Mouse (Mus musculus) intestine, postnatal 0 days (tissue): Measurements from ENCODE around the gene Tufm. TPM values are rescaled to one million over a fixed set of nuclear protein-coding genes. Genes with fewer than 3 reads are reported as not detected.
A peak's percentile ranks its signal among the peaks of the same experiment; 100 is the strongest.

Experiments used
- ATAC-seq: fragments of 200-750 bp; cut with Nextera tagmentation; 2 replicates; pipeline ENCODE4 v1.8.0; 2017; ENCODE audit warnings: mild to moderate bottlenecking, moderate TSS enrichment, moderate library complexity
- H3K27ac ChIP-seq: fragments of 300-500 bp; sonication (generic); 2 replicates; pipeline ENCODE4 v1.5.1; 2014; ENCODE audit warnings: mild to moderate bottlenecking, low read depth, low read length, moderate library complexity
- H3K27me3 ChIP-seq: fragments of 300-500 bp; sonication (generic); replicated peaks from 2 replicates; pipeline ENCODE4 v1.6.1; 2014; ENCODE audit warnings: low read length, mixed read lengths; ENCODE audit not compliant: control insufficient read depth, insufficient read depth
- H3K36me3 ChIP-seq: fragments of 300-500 bp; sonication (generic); 2 replicates; pipeline ENCODE4 v1.6.1; 2014; ENCODE audit warnings: mild to moderate bottlenecking, moderate library complexity; ENCODE audit not compliant: control insufficient read depth, insufficient read depth
- H3K4me1 ChIP-seq: fragments of 300-500 bp; sonication (generic); replicated peaks from 2 replicates; pipeline ENCODE4 v1.6.1; 2014; ENCODE audit warnings: antibody characterized with exemption, low read length, mixed read lengths; ENCODE audit not compliant: control insufficient read depth, insufficient read depth
- H3K4me2 ChIP-seq: fragments of 300-500 bp; sonication (generic); replicated peaks from 2 replicates; pipeline ENCODE4 v1.6.1; 2014; ENCODE audit warnings: low read depth, mild to moderate bottlenecking, moderate library complexity
- H3K4me3 ChIP-seq: fragments of 300-500 bp; sonication (generic); 2 replicates; pipeline ENCODE4 v1.5.1; 2014; ENCODE audit warnings: low read depth, low read length
- H3K9ac ChIP-seq: fragments of 300-500 bp; sonication (generic); 2 replicates; pipeline ENCODE4 v1.6.1; 2014; ENCODE audit warnings: mild to moderate bottlenecking, low read depth, low read length
- H3K9me3 ChIP-seq: fragments of 300-500 bp; sonication (generic); 2 replicates; pipeline ENCODE4 v1.6.1; 2016; ENCODE audit warnings: mixed run types; ENCODE audit not compliant: control insufficient read depth
- CTCF ChIP-seq: sonication (generic); IDR thresholded peaks from 2 replicates; pipeline ENCODE4 v1.5.1; 2016; ENCODE audit warnings: low read depth, mild to moderate bottlenecking, control low read depth, antibody characterized with exemption, moderate library complexity
- WGBS: fragments of 180-500 bp; shearing (Covaris S2); extraction: QIAGEN DNeasy Blood & Tissue Kit; methylation state at CpG from one replicate; pipeline ENCODE4 v1.1.7; 2014; 5-methylcytosine and 5-hydroxymethylcytosine counted together
- polyA plus RNA-seq: library from polyadenylated mRNA; unstranded; fragments of >200 nt; fragmentation: Nextera tagmentation; extraction: Ambion mirVana; gene quantifications from 2 replicates; pipeline ENCODE4 v1.2.1, GENCODE M21; 2015

The Tufm gene
- polyA plus RNA-seq, 1 experiment from 2014 or later: 76.5 TPM

GRCm38 (mm10) chr7:126537820-126538585, 50.8 kb downstream of the Tufm start:
- TF ChIP-seq CTCF: peak; percentile 72
- Histone ChIP-seq H3K4me2 (no peak overlapping the region), H3K9me3 (no peaks in the 10 kb centered on the region), H3K36me3 (no peaks in the 10 kb centered on the region), H3K4me3 (no peak overlapping the region), H3K9ac (no peak overlapping the region), H3K27ac (no peak overlapping the region), H3K4me1 (no peaks in the 10 kb centered on the region), H3K27me3 (peaks cover 10% of the 10 kb centered on the region)
- no peak for ATAC-seq
- WGBS: 77% methylated on average over 5 of the region's 5 CpGs

Other genes starting within 250 kb of the Tufm start
- gene Sbk1, start 214.7 kb upstream of the Tufm start, polyA plus RNA-seq: 3.6 and 4.4 TPM in 2 replicates
- 0.65 and 1.1 TPM in 2 replicates for gene Lat, start 117.8 kb upstream of the Tufm start, polyA plus RNA-seq
- 47.7 and 51.3 TPM in 2 replicates for gene Spns1, start 109.9 kb upstream of the Tufm start, polyA plus RNA-seq
- 1.9 and 2.1 TPM in 2 replicates for gene Nfatc2ip, start 90.6 kb upstream of the Tufm start, polyA plus RNA-seq
- 0.07 and 0.09 TPM in 2 replicates for gene Cd19, start 72.5 kb upstream of the Tufm start, polyA plus RNA-seq
- gene Rabep2, start 58.6 kb upstream of the Tufm start, polyA plus RNA-seq: 15.1 and 17.0 TPM in 2 replicates
- gene Atp2a1, start 24.3 kb upstream of the Tufm start, polyA plus RNA-seq: 0.05 and 0.24 TPM in 2 replicates
- 23.6 and 23.8 TPM in 2 replicates for gene Sh2b1, start 11.9 kb upstream of the Tufm start, polyA plus RNA-seq
- gene Atxn2l, start 16.1 kb downstream of the Tufm start, polyA plus RNA-seq: 19.4 and 22.0 TPM in 2 replicates
- 141 and 150 TPM in 2 replicates for gene Eif3c, start 79.0 kb downstream of the Tufm start, polyA plus RNA-seq
- gene Apobr, start 97.6 kb downstream of the Tufm start, polyA plus RNA-seq: 0.44 and 0.57 TPM in 2 replicates
- 62.9 and 66.6 TPM in 2 replicates for gene Cln3, start 98.5 kb downstream of the Tufm start, polyA plus RNA-seq
- gene Il27, start 107.6 kb downstream of the Tufm start, polyA plus RNA-seq: 0.14 TPM in 1 of 2 replicates, not detected in the other
- 28.2 and 30.8 TPM in 2 replicates for gene Nupr1, start 143.5 kb downstream of the Tufm start, polyA plus RNA-seq
- 21.7 and 25.8 TPM in 2 replicates for gene Sgf29, start 161.9 kb downstream of the Tufm start, polyA plus RNA-seq
- gene Sult1a1, start 189.1 kb downstream of the Tufm start, polyA plus RNA-seq: 6.8 and 8.2 TPM in 2 replicates
- gene Bola2, start 208.0 kb downstream of the Tufm start, polyA plus RNA-seq: 80.4 and 98.2 TPM in 2 replicates
- gene Slx1b, start 208.4 kb downstream of the Tufm start, polyA plus RNA-seq: 4.8 and 5.5 TPM in 2 replicates
- gene Coro1a, start 220.4 kb downstream of the Tufm start, polyA plus RNA-seq: 21.5 TPM in 2 replicates